Mouse (Mus musculus): ENCODE measurements at regions not wholly inside any gene's neighbourhood (a gene's known extent, or its start where the extent isn't known, plus 50 kb on each side); places are given as distances from the start of the nearest gene placed in this dataset.

DNA sequence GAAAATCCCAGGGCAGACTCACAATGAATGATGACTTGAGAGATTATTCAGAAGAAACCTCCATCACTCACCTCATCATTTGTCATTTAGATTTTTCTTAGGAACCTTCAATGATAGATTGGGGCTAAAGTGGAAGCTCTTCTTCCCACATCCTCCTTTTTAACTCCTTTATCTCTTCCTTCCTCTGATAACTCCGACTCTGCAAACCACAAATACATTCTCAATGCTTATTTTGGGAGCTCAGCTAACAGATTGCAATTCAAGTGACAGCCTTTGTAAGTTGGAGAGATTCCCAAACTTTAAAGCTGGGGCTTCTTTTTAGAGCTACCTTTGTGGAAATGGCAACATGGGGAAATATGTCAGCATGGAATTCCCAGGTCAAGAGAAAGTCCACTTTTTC is 135.7 kb downstream of the Lhfpl1 start:
- peak in 1 of 2 experiments; percentile 12 for DNase-seq (ENCODE audit: low spot score in 2 of 2)

DNA sequence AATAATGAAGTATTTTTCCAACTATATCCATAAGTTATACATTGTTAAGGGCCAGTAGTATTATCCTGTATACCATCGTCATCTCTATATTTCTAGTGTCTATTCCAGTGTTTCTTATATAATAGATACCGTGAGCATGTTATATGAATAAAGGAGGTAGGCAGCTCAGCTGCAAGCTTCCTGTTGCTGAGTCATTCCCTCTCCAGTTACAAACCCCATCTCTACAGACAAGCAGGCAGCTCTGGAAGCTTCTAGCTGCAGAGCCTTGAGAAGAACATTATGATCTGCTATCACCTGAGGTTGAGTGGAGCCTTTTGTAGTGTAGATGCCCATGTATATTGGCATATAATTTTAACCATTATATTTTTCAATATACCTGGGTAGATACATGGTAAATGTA is 136.3 kb downstream of the Lhfpl1 start:
- DNase-seq (ENCODE audit: low spot score in 2 of 2) = no peak

DNA sequence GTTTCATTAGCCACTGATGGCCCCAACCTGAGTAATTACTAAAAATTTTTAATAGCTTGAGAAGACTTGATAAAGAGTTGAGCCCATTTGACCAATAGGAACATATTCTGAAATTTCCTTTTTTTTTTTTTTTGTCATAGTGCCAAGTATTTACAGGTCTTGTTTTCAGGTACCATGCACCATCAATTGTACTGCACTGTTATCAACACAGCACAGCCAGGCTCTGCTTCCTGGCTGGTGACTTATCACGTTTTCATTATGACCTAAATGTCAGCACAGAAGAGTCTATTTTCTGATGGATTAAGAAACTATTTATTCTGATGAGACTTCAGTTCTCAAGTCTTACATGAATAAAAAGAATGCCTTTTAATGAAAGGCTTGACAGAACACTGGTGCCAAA is 153.0 kb downstream of the Lhfpl1 start:
- DNase-seq (ENCODE audit: low spot score in 2 of 2) = no peak
